Mouse (Mus musculus): Measurements from ENCODE around the gene Mmp21. TPM values are rescaled to one million over a fixed set of nuclear protein-coding genes. Genes with fewer than 3 reads are reported as not detected.

Mmp21 gene
- polyA plus RNA-seq (2015; fragmentation: Nextera tagmentation; extraction: Ambion mirVana): 0.08 TPM in 1 of 2 replicates, not detected in the other

DNA sequence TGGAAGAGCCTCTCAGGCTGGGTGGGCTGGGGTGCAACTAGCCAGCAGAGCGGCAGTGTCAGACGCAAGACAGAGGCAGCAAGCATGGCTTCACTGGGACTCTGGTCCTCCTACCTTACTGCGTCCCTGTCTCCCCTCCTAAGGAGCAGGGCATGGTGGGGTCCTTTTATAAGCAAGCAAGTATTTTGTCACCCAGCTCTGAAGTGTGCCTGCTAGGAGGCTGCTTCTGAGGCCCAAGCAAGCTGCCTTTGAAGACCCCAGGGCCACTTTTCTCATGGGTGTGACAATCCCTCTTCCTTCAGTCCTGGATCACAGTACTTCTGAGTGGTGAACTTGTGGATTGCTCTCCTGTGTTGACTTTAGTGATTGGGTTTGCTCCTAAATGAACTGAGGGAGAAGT, at the start of gene Mmp21:
Gene Mmp21 (minus strand): TSS at position 101 of the 400 bp plus-strand sequence.
- H3K4me3 ChIP-seq (replicated peaks; ENCODE audit: low read length): no peak within 1 kb of the TSS
- no peaks in the 10 kb centered on the region for H3K27me3 ChIP-seq (ENCODE audit: control insufficient read depth, insufficient read depth, low read length)
- no peaks in the 10 kb centered on the region for H3K9me3 ChIP-seq (replicated peaks; ENCODE audit: control insufficient read depth, low read length)
- H3K27ac ChIP-seq (ENCODE audit: low read length): no peak within 1 kb of the TSS
- 70% methylated on average over 3 of the region's 3 CpGs for WGBS
- H3K4me2 ChIP-seq (ENCODE audit: low read depth, low read length): no peak within 1 kb of the TSS
- no peak within 1 kb of the TSS for H3K9ac ChIP-seq (ENCODE audit: low read length)
- H3K36me3 ChIP-seq (ENCODE audit: control insufficient read depth, insufficient read depth, low read length): no peaks in the 10 kb centered on the region
- no peak for ATAC-seq (ENCODE audit: insufficient read depth, low FRiP score)
- no peaks in the 10 kb centered on the region for H3K4me1 ChIP-seq (ENCODE audit: control insufficient read depth, insufficient read depth, low read length)

DNA sequence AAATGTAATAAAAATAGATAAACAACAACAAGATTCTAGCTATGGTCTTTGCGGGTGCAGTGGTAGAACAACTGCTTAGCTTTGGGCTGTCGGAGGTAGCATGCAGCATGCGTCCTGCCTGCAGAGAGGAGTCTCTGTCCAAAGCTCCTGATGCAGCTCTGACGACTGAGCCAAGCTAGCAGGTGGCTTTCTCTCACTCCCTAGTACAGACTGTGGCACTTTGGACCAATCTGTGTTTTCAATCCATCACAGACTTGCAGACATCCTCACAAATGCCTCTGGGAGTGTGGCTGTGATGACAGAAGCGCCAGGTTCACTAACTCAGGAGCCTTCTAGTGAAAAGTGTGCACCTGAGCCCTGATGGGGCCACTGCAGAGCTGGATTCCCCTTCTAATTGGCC, 49.5 kb upstream of the Mmp21 start:
- no peak overlapping the region for H3K27ac ChIP-seq (ENCODE audit: low read length)
- no peaks in the 10 kb centered on the region for H3K27me3 ChIP-seq (ENCODE audit: control insufficient read depth, insufficient read depth, low read length)
- H3K4me2 ChIP-seq (ENCODE audit: low read depth, low read length): no peak overlapping the region
- H3K9ac ChIP-seq (ENCODE audit: low read length): no peak overlapping the region
- no peak overlapping the region for H3K4me3 ChIP-seq (replicated peaks; ENCODE audit: low read length)
- H3K36me3 ChIP-seq (ENCODE audit: control insufficient read depth, insufficient read depth, low read length): 0 out of 2 replicates have a peak, but pooled peaks cover 3% of the 10 kb centered on the region
- WGBS: 75% methylated on average over 5 of the region's 5 CpGs
- H3K9me3 ChIP-seq (replicated peaks; ENCODE audit: control insufficient read depth, low read length): no peaks in the 10 kb centered on the region
- ATAC-seq (ENCODE audit: insufficient read depth, low FRiP score): no peak
- H3K4me1 ChIP-seq (ENCODE audit: control insufficient read depth, insufficient read depth, low read length): no peaks in the 10 kb centered on the region

DNA sequence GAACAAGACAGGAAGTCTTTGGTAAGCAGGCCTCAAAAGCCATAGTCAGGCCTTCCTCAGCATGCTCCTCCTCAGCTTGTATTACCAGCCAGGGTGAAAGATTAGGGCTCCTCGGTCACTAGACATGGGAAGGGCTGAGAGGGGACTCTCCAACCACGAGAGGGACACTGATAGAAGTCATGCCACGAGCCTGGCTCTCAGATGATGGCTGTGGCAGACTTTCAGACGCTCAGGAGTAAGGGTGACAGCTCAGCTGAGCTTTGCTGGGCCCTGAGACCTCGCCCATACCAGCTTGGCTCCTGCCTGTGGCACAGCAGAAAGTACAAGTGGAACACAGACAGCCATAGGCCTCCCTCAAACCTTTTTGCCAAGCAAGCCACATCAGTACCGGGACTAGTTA, 47.2 kb upstream of the Mmp21 start:
- no peak overlapping the region for H3K4me3 ChIP-seq (replicated peaks; ENCODE audit: low read length)
- no peaks in the 10 kb centered on the region for H3K4me1 ChIP-seq (ENCODE audit: control insufficient read depth, insufficient read depth, low read length)
- no peak overlapping the region for H3K27ac ChIP-seq (ENCODE audit: low read length)
- H3K9ac ChIP-seq (ENCODE audit: low read length): no peak overlapping the region
- no peak for ATAC-seq (ENCODE audit: insufficient read depth, low FRiP score)
- 75% methylated on average over 6 of the region's 6 CpGs for WGBS
- no peaks in the 10 kb centered on the region for H3K27me3 ChIP-seq (ENCODE audit: control insufficient read depth, insufficient read depth, low read length)
- no peaks in the 10 kb centered on the region for H3K9me3 ChIP-seq (replicated peaks; ENCODE audit: control insufficient read depth, low read length)
- H3K36me3 ChIP-seq (ENCODE audit: control insufficient read depth, insufficient read depth, low read length): peaks cover 4% of the 10 kb centered on the region; the same call in 1 of the 2 replicates
- H3K4me2 ChIP-seq (ENCODE audit: low read depth, low read length): no peak overlapping the region

DNA sequence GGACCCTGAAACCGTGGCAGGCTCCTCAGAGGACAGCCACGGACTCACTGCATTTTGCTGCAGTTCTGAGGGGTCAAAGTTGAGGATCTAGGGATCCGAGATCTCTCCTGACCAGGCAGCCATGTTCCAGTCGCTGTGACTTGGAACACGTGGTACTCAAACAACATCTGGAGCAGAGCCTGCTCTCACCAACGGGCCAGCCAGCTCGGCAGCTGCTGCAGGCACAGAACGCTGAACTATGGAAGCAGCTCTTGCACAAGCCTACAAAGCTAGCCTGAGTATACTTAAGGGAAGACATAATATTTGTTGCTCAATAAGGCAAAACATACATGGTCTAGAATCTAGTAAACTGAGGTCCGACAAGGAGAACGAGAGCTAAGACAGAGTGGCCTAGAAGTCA, 45.7 kb upstream of the Mmp21 start:
- H3K4me2 ChIP-seq (ENCODE audit: low read depth, low read length): no peak overlapping the region
- H3K27me3 ChIP-seq (ENCODE audit: control insufficient read depth, insufficient read depth, low read length): no peaks in the 10 kb centered on the region
- no peaks in the 10 kb centered on the region for H3K4me1 ChIP-seq (ENCODE audit: control insufficient read depth, insufficient read depth, low read length)
- H3K9me3 ChIP-seq (replicated peaks; ENCODE audit: control insufficient read depth, low read length): no peaks in the 10 kb centered on the region
- H3K9ac ChIP-seq (ENCODE audit: low read length): no peak overlapping the region
- H3K36me3 ChIP-seq (ENCODE audit: control insufficient read depth, insufficient read depth, low read length): peaks cover 7% of the 10 kb centered on the region
- H3K4me3 ChIP-seq (replicated peaks; ENCODE audit: low read length): no peak overlapping the region
- WGBS: 76% methylated on average over 10 of the region's 10 CpGs
- no peak for ATAC-seq (ENCODE audit: insufficient read depth, low FRiP score)
- no peak overlapping the region for H3K27ac ChIP-seq (ENCODE audit: low read length)

- peaks cover 7% of the 10 kb centered on the region for H3K36me3 ChIP-seq (ENCODE audit: control insufficient read depth, insufficient read depth, low read length)
- no peak overlapping the region for H3K9ac ChIP-seq (ENCODE audit: low read length)
- no peaks in the 10 kb centered on the region for H3K9me3 ChIP-seq (replicated peaks; ENCODE audit: control insufficient read depth, low read length)
- H3K4me3 ChIP-seq (replicated peaks; ENCODE audit: low read length): no peak overlapping the region
- no peak for ATAC-seq (ENCODE audit: insufficient read depth, low FRiP score)
- H3K4me2 ChIP-seq (ENCODE audit: low read depth, low read length): no peak overlapping the region
- no peaks in the 10 kb centered on the region for H3K4me1 ChIP-seq (ENCODE audit: control insufficient read depth, insufficient read depth, low read length)
- no peak overlapping the region for H3K27ac ChIP-seq (ENCODE audit: low read length)
- WGBS: 89% methylated on average over 10 of the region's 10 CpGs
- no peaks in the 10 kb centered on the region for H3K27me3 ChIP-seq (ENCODE audit: control insufficient read depth, insufficient read depth, low read length)
Measured at GRCm38 (mm10) chr7:133724844-133725243, 45.0 kb upstream of the Mmp21 start.

GRCm38 (mm10) chr7:133720616-133721015, 40.8 kb upstream of the Mmp21 start:
- WGBS: 88% methylated on average over 11 of the region's 11 CpGs
- Histone ChIP-seq H3K36me3 (ENCODE audit: control insufficient read depth, insufficient read depth, low read length) (peaks cover 25% of the 10 kb centered on the region), H3K27me3 (ENCODE audit: control insufficient read depth, insufficient read depth, low read length) (no peaks in the 10 kb centered on the region), H3K4me2 (ENCODE audit: low read depth, low read length) (no peak overlapping the region), H3K9me3 (replicated peaks; ENCODE audit: control insufficient read depth, low read length) (no peaks in the 10 kb centered on the region), H3K4me1 (ENCODE audit: control insufficient read depth, insufficient read depth, low read length) (no peaks in the 10 kb centered on the region), H3K9ac (ENCODE audit: low read length) (no peak overlapping the region), H3K4me3 (replicated peaks; ENCODE audit: low read length) (no peak overlapping the region), H3K27ac (ENCODE audit: low read length) (no peak overlapping the region)
- no peak for ATAC-seq (ENCODE audit: insufficient read depth, low FRiP score)

- ATAC-seq (ENCODE audit: insufficient read depth, low FRiP score): no peak
- H3K27ac ChIP-seq (ENCODE audit: low read length): no peak overlapping the region
- H3K36me3 ChIP-seq (ENCODE audit: control insufficient read depth, insufficient read depth, low read length): peaks cover 29% of the 10 kb centered on the region
- H3K4me1 ChIP-seq (ENCODE audit: control insufficient read depth, insufficient read depth, low read length): no peaks in the 10 kb centered on the region
- WGBS: 95% methylated on average over 1 of the region's 1 CpGs
- no peak overlapping the region for H3K4me3 ChIP-seq (replicated peaks; ENCODE audit: low read length)
- H3K9me3 ChIP-seq (replicated peaks; ENCODE audit: control insufficient read depth, low read length): no peaks in the 10 kb centered on the region
- H3K27me3 ChIP-seq (ENCODE audit: control insufficient read depth, insufficient read depth, low read length): no peaks in the 10 kb centered on the region
- no peak overlapping the region for H3K9ac ChIP-seq (ENCODE audit: low read length)
- no peak overlapping the region for H3K4me2 ChIP-seq (ENCODE audit: low read depth, low read length)
Measured at GRCm38 (mm10) chr7:133718580-133718979, 38.7 kb upstream of the Mmp21 start.

DNA sequence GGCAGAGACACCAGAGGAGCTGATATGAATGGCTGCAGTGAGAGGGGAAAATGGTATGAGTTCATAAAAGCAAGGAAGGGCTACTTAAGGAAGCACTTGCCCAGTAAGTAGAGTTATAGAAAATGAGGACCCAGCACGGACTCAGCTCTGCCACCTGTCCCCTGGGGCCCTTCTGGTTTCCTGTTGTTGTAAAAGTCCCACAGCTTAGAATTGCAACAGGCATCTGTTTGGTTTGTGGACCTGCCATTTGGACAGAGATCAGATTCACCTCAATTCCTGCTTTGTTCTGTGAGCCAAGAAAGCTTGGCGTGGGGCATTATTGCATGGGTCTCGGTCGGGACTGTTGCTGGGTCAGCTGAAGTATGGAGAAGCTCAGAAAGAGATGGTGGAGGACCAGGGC, 35.5 kb upstream of the Mmp21 start:
- 93% methylated on average over 4 of the region's 4 CpGs for WGBS

GRCm38 (mm10) chr7:133707301-133707700, 27.4 kb upstream of the Mmp21 start:
- no peak for ATAC-seq (ENCODE audit: insufficient read depth, low FRiP score)
- Histone ChIP-seq H3K9me3 (replicated peaks; ENCODE audit: control insufficient read depth, low read length) (no peaks in the 10 kb centered on the region), H3K4me1 (ENCODE audit: control insufficient read depth, insufficient read depth, low read length) (peaks cover 8% of the 10 kb centered on the region), H3K9ac (ENCODE audit: low read length) (no peak overlapping the region), H3K36me3 (ENCODE audit: control insufficient read depth, insufficient read depth, low read length) (0 out of 2 replicates have a peak, but pooled peaks cover 2% of the 10 kb centered on the region), H3K27ac (ENCODE audit: low read length) (no peak overlapping the region), H3K4me2 (ENCODE audit: low read depth, low read length) (no peak overlapping the region), H3K4me3 (replicated peaks; ENCODE audit: low read length) (no peak overlapping the region), H3K27me3 (ENCODE audit: control insufficient read depth, insufficient read depth, low read length) (no peaks in the 10 kb centered on the region)
- WGBS: 91% methylated on average over 2 of the region's 2 CpGs

More for the DNA sequence above, 35.5 kb upstream of the Mmp21 start:
- Histone ChIP-seq H3K4me1 (ENCODE audit: control insufficient read depth, insufficient read depth, low read length) (no peaks in the 10 kb centered on the region; the same call in 1 of the 2 replicates), H3K9ac (ENCODE audit: low read length) (no peak overlapping the region), H3K4me2 (ENCODE audit: low read depth, low read length) (no peak overlapping the region), H3K36me3 (ENCODE audit: control insufficient read depth, insufficient read depth, low read length) (peaks cover 28% of the 10 kb centered on the region; the same call in 1 of the 2 replicates), H3K27ac (ENCODE audit: low read length) (no peak overlapping the region), H3K27me3 (ENCODE audit: control insufficient read depth, insufficient read depth, low read length) (no peaks in the 10 kb centered on the region), H3K4me3 (replicated peaks; ENCODE audit: low read length) (no peak overlapping the region), H3K9me3 (replicated peaks; ENCODE audit: control insufficient read depth, low read length) (no peaks in the 10 kb centered on the region)
- no peak for ATAC-seq (ENCODE audit: insufficient read depth, low FRiP score)

GRCm38 (mm10) chr7:133703906-133704305, 24.0 kb upstream of the Mmp21 start:
- no peak overlapping the region for H3K4me2 ChIP-seq (ENCODE audit: low read depth, low read length)
- WGBS: 95% methylated on average over 7 of the region's 7 CpGs

More at GRCm38 (mm10) chr7:133703906-133704305, 24.0 kb upstream of the Mmp21 start:
- Histone ChIP-seq H3K4me1 (ENCODE audit: control insufficient read depth, insufficient read depth, low read length) (peaks cover 3% of the 10 kb centered on the region), H3K27ac (ENCODE audit: low read length) (no peak overlapping the region), H3K36me3 (ENCODE audit: control insufficient read depth, insufficient read depth, low read length) (no peaks in the 10 kb centered on the region), H3K9me3 (replicated peaks; ENCODE audit: control insufficient read depth, low read length) (no peaks in the 10 kb centered on the region), H3K4me3 (replicated peaks; ENCODE audit: low read length) (no peak overlapping the region), H3K27me3 (ENCODE audit: control insufficient read depth, insufficient read depth, low read length) (no peaks in the 10 kb centered on the region), H3K9ac (ENCODE audit: low read length) (no peak overlapping the region)
- no peak for ATAC-seq (ENCODE audit: insufficient read depth, low FRiP score)

Measured in stomach, embryonic 16.5 days (tissue).